Mouse (Mus musculus): ENCODE measurements around the gene Sdk1. TPM values are rescaled to one million over a fixed set of nuclear protein-coding genes. Genes with fewer than 3 reads are reported as not detected.

Gene Sdk1
- total and polyA plus RNA-seq, 3 experiments: 0.04 to 0.87 TPM; not detected in 1

- no peak overlapping the region for H3K27ac ChIP-seq (ENCODE audit: insufficient read depth, low read depth)
- no peaks in the 10 kb centered on the region for H3K36me3 ChIP-seq (replicated peaks in 1 of 2; ENCODE audit: control insufficient read depth in 1 of 2, insufficient read depth in 1 of 2, low read length in 1 of 2)
- no peak overlapping the region for H3K4me3 ChIP-seq (replicated peaks in 1 of 3; ENCODE audit: low read depth in 2 of 3, low read length in 2 of 3, poor library complexity in 1 of 3)
- H3K9ac ChIP-seq (ENCODE audit: insufficient read depth, low read depth): no peak overlapping the region
- H3K27me3 ChIP-seq (replicated peaks): peaks cover 43% of the 10 kb centered on the region
- no peak for DNase-seq (ENCODE audit: extremely low read depth)
- H3K9me3 ChIP-seq (replicated peaks; ENCODE audit: low read length): peaks cover 5% of the 10 kb centered on the region
- H3K4me2 ChIP-seq (ENCODE audit: insufficient read depth, low read depth, poor library complexity, severe bottlenecking): no peak overlapping the region
- H3K79me2 ChIP-seq (replicated peaks; ENCODE audit: control insufficient read depth, extremely low read depth, insufficient read depth, poor library complexity, severe bottlenecking): no peaks in the 10 kb centered on the region
- in situ Hi-C loops (cut with MboI; ENCODE audit: low pct_ligation_motif_present, low pct_unique_long_range_greater_than_20kb, low sequenced_read_pairs) (no loop called here), dilution Hi-C loops (cut with MboI; ENCODE audit: extremely low pct_ligation_motif_present, extremely low pct_unique_long_range_greater_than_20kb, low sequenced_read_pairs) (no loop called here)
- no peak for TF ChIP-seq POLR2A (IDR thresholded peaks at IDR 0.05; ENCODE audit: low read depth, low read length)
- TF ChIP-seq GABPA (IDR thresholded peaks at IDR 0.05; ENCODE audit: insufficient replicate concordance, low read depth, low read length): no peak
- TF ChIP-seq USF2 (conservative IDR thresholded peaks at IDR 0.05; ENCODE audit: low read depth, low read length): no peak
- no peak for TF ChIP-seq ZKSCAN1 (IDR thresholded peaks at IDR 0.05; ENCODE audit: borderline replicate concordance, low read depth, low read length)
- no peak for TF ChIP-seq KAT2A (IDR thresholded peaks at IDR 0.05; ENCODE audit: insufficient replicate concordance, low read length)
- no peak for TF ChIP-seq CHD2 (IDR thresholded peaks at IDR 0.05; ENCODE audit: low read length)
- TF ChIP-seq ZNF384 (IDR thresholded peaks at IDR 0.05; ENCODE audit: low read depth, low read length): no peak
- TF ChIP-seq RAD21 (IDR thresholded peaks at IDR 0.05; ENCODE audit: low read depth, low read length): no peak
- TF ChIP-seq ELF1 (IDR thresholded peaks at IDR 0.05; ENCODE audit: low read depth, low read length): no peak
- no peak for TF ChIP-seq USF1 (IDR thresholded peaks at IDR 0.05; ENCODE audit: low read depth, low read length)
- TF ChIP-seq CHD1 (IDR thresholded peaks at IDR 0.05; ENCODE audit: low read depth, low read length): no peak
- TF ChIP-seq ZMIZ1 (IDR thresholded peaks at IDR 0.05; ENCODE audit: low read depth, low read length): no peak
- TF ChIP-seq ZC3H11A (IDR thresholded peaks at IDR 0.05; ENCODE audit: low read depth, low read length): no peak
- no peak for TF ChIP-seq PAX5 (IDR thresholded peaks at IDR 0.05; ENCODE audit: low read length)
- no peak for TF ChIP-seq JUND (conservative IDR thresholded peaks at IDR 0.05; ENCODE audit: low read depth, low read length)
- no peak for TF ChIP-seq NRF1 (IDR thresholded peaks at IDR 0.05; ENCODE audit: low read depth, low read length)
- TF ChIP-seq SIN3A (IDR thresholded peaks at IDR 0.05; ENCODE audit: low read length): no peak
- no peak for TF ChIP-seq TCF12 (IDR thresholded peaks at IDR 0.05; ENCODE audit: low read depth, low read length)
- TF ChIP-seq E2F4 (IDR thresholded peaks at IDR 0.05; ENCODE audit: insufficient replicate concordance, low read depth, low read length): no peak
- no peak for TF ChIP-seq NELFE (IDR thresholded peaks at IDR 0.05; ENCODE audit: low read depth, low read length)
- no peaks in the 10 kb centered on the region for H3K4me1 ChIP-seq (ENCODE audit: control insufficient read depth in 1 of 2, insufficient read depth in 2 of 2)
Observed at GRCm38 (mm10) chr5:141939000-141939399, 697.7 kb downstream of the Sdk1 start.

GRCm38 (mm10) chr5:141940636-141941035 lies 699.3 kb downstream of the Sdk1 start:
- in situ Hi-C loops (cut with MboI; ENCODE audit: low pct_ligation_motif_present, low pct_unique_long_range_greater_than_20kb, low sequenced_read_pairs) (no loop called here), dilution Hi-C loops (cut with MboI; ENCODE audit: extremely low pct_ligation_motif_present, extremely low pct_unique_long_range_greater_than_20kb, low sequenced_read_pairs) (no loop called here)
- TF ChIP-seq MAFK (IDR thresholded peaks at IDR 0.05; ENCODE audit: insufficient replicate concordance, low read length) (no peak), JUND (conservative IDR thresholded peaks at IDR 0.05; ENCODE audit: low read depth, low read length) (no peak), NELFE (IDR thresholded peaks at IDR 0.05; ENCODE audit: low read depth, low read length) (no peak), USF2 (conservative IDR thresholded peaks at IDR 0.05; ENCODE audit: low read depth, low read length) (no peak)
- Histone ChIP-seq H3K9ac (ENCODE audit: insufficient read depth, low read depth) (no peak overlapping the region), H3K36me3 (replicated peaks in 1 of 2; ENCODE audit: control insufficient read depth in 1 of 2, insufficient read depth in 1 of 2, low read length in 1 of 2) (no peaks in the 10 kb centered on the region), H3K4me1 (ENCODE audit: control insufficient read depth in 1 of 2, insufficient read depth in 2 of 2) (no peaks in the 10 kb centered on the region), H3K9me3 (replicated peaks; ENCODE audit: low read length) (peaks cover 16% of the 10 kb centered on the region), H3K4me3 (replicated peaks in 1 of 3; ENCODE audit: low read depth in 2 of 3, low read length in 2 of 3, poor library complexity in 1 of 3) (no peak overlapping the region), H3K79me2 (replicated peaks; ENCODE audit: control insufficient read depth, extremely low read depth, insufficient read depth, poor library complexity, severe bottlenecking) (no peaks in the 10 kb centered on the region), H3K4me2 (ENCODE audit: insufficient read depth, low read depth, poor library complexity, severe bottlenecking) (no peak overlapping the region), H3K27me3 (replicated peaks) (peaks cover 43% of the 10 kb centered on the region), H3K27ac (ENCODE audit: insufficient read depth, low read depth) (no peak overlapping the region)
- no peak for DNase-seq (ENCODE audit: extremely low read depth)

Data from CH12.LX (cell line).